Mouse (Mus musculus): ENCODE data around the gene Adap2. TPM values are rescaled to one million over a fixed set of nuclear protein-coding genes. Genes with fewer than 3 reads are reported as not detected.

Adap2 gene
- 3.2 and 3.3 TPM in 2 replicates for polyA plus RNA-seq (2015; fragmentation: Nextera tagmentation; extraction: Ambion mirVana)

GRCm38 (mm10) chr11:80153857-80154495 is at the start of gene Adap2:
Gene Adap2, plus strand, starts transcription at chr11:80154105.

GRCm38 (mm10) chr11:80141825-80142521 is 11.9 kb upstream of the Adap2 start, which contains the start of gene Tefm:
Gene Tefm, minus strand, starts transcription at chr11:80142175.

GRCm38 (mm10) chr11:80183705-80184255 is 29.9 kb downstream of the Adap2 start, which contains the start of gene Rnf135:
Gene Rnf135, plus strand, starts transcription at chr11:80183851.

GRCm38 (mm10) chr11:80208860-80209800 is 55.2 kb downstream of the Adap2 start, which contains the start of gene Rhot1:
Gene Rhot1, plus strand, starts transcription at chr11:80209019.

Other genes starting within 250 kb of the Adap2 start
- gene Utp6, start 191.7 kb upstream of the Adap2 start, polyA plus RNA-seq (2015; fragmentation: Nextera tagmentation; extraction: Ambion mirVana): 28.7 and 29.2 TPM in 2 replicates
- gene Suz12, start 161.0 kb upstream of the Adap2 start, polyA plus RNA-seq (2015; fragmentation: Nextera tagmentation; extraction: Ambion mirVana): 7.2 and 8.1 TPM in 2 replicates
- gene Crlf3, start 73.1 kb upstream of the Adap2 start, polyA plus RNA-seq (2015; fragmentation: Nextera tagmentation; extraction: Ambion mirVana): 22.3 and 22.8 TPM in 2 replicates
- 1.7 and 2.1 TPM in 2 replicates for gene Atad5, start 64.7 kb upstream of the Adap2 start, polyA plus RNA-seq (2015; fragmentation: Nextera tagmentation; extraction: Ambion mirVana)
- 41.1 and 45.3 TPM in 2 replicates for gene Tefm, start 11.9 kb upstream of the Adap2 start, polyA plus RNA-seq (2015; fragmentation: Nextera tagmentation; extraction: Ambion mirVana)
- 5.8 and 6.5 TPM in 2 replicates for gene Rnf135, start 29.7 kb downstream of the Adap2 start, polyA plus RNA-seq (2015; fragmentation: Nextera tagmentation; extraction: Ambion mirVana)
- gene Rhot1, start 54.9 kb downstream of the Adap2 start, polyA plus RNA-seq (2015; fragmentation: Nextera tagmentation; extraction: Ambion mirVana): 39.6 and 41.7 TPM in 2 replicates
- gene Rhbdl3, start 146.8 kb downstream of the Adap2 start, polyA plus RNA-seq (2015; fragmentation: Nextera tagmentation; extraction: Ambion mirVana): 2.6 and 2.7 TPM in 2 replicates
- 22.9 and 24.2 TPM in 2 replicates for gene 5730455P16Rik, start 223.9 kb downstream of the Adap2 start, polyA plus RNA-seq (2015; fragmentation: Nextera tagmentation; extraction: Ambion mirVana)
- gene Zfp207, start 229.2 kb downstream of the Adap2 start, polyA plus RNA-seq (2015; fragmentation: Nextera tagmentation; extraction: Ambion mirVana): 98.9 and 101 TPM in 2 replicates

All from skeletal muscle tissue, postnatal 0 days (tissue).